Mouse (Mus musculus) heart, postnatal 10 days (tissue): ENCODE results near the gene Dcp1b. TPM values are rescaled to one million over a fixed set of nuclear protein-coding genes. Genes with fewer than 3 reads are reported as not detected.
"Not testable (repeated sequence)": the region's sequence is repeated elsewhere in the genome, so short reads cannot be mapped to it uniquely, and the experiment has no call there.

Experiments
- DNase-seq, 2 experiments: peaks; one replicate each; pipeline ENCODE4 v3.0.0; 2021
- intact Hi-C: fragments of 180-260 bp; cut with DNase I; formaldehyde crosslinking; loops from one replicate; pipeline ENCODE4 v1.15.1; 2025
- total RNA-seq, 2 experiments: library from RNA; stranded (reverse); gene quantifications; 2 replicates each; pipeline ENCODE4 v1.2.3; 2021

Dcp1b gene
- total RNA-seq, 2 experiments from 2014 or later: 4.2 to 5.3 TPM

DNA sequence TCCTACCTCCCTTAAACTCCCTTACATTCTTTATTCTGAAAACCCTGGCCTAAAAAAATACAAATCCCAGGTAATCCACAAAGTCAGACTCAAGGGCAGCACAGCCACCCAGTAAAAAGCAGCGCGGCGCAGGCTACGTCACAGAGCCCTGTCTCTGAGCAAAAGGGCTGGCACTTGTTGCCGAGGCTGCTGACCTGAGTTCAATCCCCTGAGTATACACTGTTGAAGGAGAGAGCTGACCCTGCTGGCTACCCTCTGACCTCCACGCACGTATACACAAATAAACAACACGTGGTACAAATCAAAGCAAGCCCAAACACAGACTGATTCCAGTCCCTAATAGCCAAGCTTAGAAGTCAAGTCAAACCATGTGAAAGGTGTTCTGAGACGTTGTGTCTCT, 19.1 kb downstream of the Dcp1b start:
- intact Hi-C loops: loop anchor here (5.0 kb wide), 1 partner anchor 82 kb away; no protein-coding TSS in a partner anchor
- no peak for DNase-seq

DNA sequence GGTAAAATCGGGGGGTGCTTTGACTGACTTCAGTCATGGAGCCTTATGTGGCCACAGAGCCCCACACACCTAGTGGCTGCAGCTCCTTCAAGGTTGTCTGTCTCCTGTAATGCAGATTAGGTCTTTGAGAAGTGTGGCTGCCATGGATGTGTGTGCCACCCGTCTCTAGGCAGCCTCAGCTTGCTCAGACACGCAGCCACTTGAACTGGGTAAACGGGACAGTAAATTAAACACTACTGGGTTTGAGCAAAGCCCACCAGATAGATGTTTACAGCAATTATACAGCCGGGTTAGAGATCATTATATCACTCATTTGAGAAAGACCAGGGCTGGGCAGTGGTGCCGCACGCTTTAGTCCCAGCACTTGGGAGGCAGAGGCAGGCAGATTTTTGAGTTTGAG, 19.5 kb downstream of the Dcp1b start:
- intact Hi-C loops: loop anchor here (5.0 kb wide), 1 partner anchor 82 kb away; no protein-coding TSS in a partner anchor
- DNase-seq: no peak

DNA sequence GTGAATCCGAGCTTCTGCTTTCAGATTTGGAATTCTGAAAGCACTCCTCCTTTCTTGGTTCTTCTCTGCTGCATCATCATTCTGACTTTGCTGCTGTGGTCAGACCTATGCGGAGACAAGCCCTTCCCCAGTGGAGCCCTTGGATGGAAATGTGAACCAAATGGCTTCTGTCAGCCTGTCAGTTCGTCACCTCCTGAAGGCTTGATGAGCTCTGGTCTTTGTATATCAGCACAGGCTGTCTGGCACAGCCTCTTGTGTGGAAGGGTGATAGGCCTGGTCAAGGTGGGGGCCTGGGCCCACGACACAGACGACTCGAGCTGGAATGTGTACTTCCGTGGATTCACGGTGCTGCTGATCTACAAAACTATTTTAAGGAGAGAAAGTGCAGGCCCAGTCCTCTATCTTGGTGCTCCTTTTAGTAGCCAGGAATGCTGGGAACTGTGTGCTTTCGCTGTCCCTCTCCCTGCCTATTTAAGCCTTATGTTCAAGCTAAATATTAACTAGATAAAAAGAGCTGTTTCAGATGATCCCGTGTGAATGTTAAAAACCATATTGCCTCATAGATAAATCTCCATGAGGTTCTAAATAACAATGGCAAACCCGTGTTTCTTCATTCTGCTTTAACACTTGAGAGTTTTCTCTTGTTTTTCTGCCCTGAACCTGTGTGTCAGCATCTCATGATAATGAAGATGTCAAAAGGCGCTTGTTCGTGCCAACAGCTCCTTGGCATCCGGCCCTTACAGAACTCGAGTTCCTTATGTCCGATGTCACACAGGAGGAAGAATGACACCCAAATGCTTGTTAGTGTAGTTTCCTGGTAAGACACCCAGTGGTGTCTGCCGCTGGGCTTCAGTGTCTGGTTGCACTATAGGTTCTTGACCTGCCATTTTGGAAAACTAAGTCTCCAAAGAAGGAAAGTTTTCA, 21.6 kb downstream of the Dcp1b start, which contains the start of gene Cacna1c:
Gene Cacna1c, minus strand, starts transcription at position 37 of the 924 bp plus-strand sequence.
- peak; percentile 84 to 89 for DNase-seq
- intact Hi-C loops: loop anchor here (5.0 kb wide), 1 partner anchor 64 kb away; no protein-coding TSS in a partner anchor

DNA sequence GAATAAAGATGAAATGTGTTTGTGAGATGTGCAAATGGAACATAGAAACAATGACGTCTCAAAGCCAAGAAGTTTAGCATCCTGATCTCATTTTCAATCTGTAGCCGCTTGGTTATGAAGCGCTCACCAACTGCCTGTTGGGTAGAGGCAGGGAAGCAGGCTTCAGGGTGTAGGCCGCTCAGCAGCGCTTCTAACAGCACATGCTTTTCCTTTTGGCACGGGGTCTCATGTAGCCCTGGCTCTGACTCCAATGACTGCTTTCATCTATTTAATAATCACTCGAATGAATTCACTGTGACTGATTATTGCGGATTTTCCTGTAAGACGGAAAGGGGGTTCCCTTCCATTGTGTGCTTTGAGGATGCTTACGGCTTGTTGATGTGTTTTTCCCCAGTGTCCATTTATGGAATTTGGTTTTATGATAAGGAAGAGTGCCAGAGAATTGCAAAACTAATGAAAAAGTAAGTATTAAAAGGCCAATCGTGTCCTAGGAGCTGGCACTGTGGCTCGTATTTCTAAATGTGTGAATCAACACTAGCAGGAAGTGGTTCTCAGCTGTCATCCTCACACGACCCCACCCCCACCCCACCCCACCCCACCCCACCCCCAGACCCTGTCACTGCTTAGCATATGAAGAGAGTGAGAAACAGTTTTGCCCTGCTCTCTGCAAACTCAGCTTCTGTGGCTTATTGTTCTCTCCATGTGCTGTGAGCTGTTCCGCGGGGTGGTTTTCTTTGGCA, 23.7 kb downstream of the Dcp1b start:
- intact Hi-C loops: loop anchor here (5.0 kb wide), 1 partner anchor 66 kb away; no protein-coding TSS in a partner anchor

DNA sequence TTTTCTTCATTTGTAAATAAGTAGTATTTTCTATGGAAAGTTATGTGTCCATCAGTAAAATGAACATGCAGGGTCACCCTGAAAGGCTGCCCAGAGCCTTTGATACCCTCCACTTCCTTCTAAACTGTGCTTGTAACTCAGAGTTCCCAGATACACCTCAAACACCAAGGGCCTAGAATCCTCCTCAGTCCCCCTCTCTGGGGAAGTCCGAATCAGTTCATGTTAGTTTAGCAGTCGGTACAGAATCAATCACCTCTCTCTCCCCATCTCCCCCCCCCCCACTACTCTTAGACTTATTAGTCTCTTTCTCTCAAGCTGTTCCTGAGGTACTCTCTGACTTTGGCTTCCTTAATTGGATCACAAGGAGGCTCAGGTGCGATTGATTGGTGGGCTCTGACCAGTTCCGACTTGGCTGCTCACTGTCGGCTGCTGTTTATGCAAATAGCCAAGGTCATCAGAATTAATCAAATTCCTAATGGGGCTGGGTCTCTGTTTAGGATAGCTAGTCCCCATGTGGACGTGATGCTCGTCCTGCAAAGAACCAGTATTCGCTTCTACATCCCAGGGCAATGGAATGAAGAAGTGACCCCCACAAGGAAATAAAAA, 24.3 kb downstream of the Dcp1b start:
- intact Hi-C loops: loop anchor here (5.0 kb wide), 1 partner anchor 67 kb away; no protein-coding TSS in a partner anchor
- no peak for DNase-seq

More for the DNA sequence above, 23.7 kb downstream of the Dcp1b start:
- no peak for DNase-seq

DNA sequence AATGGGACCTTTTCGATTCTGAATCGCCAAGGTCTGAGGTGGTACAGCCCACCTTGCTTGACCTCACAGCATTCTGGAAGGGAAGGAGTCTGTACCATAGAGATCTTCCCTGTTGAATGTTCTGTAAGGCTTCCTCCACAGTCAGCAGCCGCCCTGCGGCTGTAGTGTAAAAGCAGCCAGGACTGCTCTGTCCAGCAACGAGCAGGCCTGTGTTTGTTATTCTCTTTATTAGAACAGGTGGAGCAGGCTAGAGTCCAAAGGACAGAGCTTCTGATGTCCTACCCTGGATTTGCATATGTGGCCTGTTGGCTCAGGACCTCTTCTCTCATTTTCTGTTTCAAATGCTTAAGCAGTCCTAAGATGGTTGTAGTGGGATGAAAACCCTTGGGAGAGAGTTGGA, 25.3 kb downstream of the Dcp1b start:
- intact Hi-C loops: no loop called here
- DNase-seq: no peak

DNA sequence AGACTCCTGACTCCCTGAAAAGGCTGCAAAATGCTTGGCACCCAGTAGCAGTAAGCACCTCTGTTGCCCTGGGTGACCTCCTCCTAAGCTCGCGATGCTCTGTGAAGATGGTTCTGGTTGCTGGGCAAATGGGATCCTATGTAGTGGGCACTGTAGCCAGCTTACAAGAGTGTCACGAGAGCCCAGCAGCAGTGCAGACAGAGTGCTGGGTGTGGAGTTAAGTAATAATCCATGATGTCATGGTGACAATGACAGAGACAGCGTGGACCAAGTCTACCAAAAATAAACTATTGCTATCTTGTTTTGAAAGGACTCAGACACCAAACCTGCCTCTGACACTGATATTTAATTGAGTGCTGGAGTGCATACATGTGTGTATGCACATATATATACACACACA, 26.5 kb downstream of the Dcp1b start:
- no peak for DNase-seq
- intact Hi-C loops: no loop called here

DNA sequence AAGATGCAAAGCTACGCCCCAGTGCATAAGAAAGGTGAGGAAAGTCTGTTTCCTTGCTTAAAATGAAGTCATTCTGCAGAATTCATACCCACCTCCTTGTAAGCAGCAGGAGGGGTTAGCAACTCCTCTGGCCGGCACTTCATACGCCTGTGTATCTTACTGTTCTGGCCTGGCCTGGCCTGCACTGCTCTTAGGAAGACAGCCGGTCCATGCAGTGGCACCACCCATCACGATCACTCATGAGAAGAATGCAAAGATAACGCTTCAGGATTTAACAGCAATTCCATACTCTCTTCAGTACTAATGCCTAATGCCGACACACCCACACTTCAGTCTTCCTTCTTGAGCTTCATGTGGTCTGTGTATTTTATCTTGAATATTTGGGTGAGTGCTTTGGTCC, 29.2 kb downstream of the Dcp1b start:
- no peak for DNase-seq

DNA sequence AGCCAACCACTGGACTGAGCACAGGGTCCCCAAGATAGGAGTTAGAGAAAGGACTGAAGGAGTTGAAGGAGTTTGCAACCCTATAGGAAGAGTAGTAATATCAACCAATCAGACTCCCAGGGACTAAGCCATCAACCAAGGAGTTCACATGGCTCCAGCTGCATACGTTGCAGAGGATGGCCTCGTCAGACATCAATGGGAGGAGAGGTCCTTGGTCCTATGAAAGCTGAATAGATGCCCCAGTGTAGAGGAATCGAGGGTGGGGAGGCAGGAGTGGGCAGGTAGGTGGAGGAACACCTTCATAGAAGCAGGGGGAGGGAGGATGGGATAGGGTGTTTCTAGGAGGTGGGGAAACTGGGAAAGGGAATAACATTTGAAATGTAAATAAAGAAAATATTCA, 29.9 kb downstream of the Dcp1b start:
- no peak for DNase-seq
- intact Hi-C loops: no loop called here

More for the DNA sequence above, 29.2 kb downstream of the Dcp1b start:
- intact Hi-C loops: no loop called here

DNA sequence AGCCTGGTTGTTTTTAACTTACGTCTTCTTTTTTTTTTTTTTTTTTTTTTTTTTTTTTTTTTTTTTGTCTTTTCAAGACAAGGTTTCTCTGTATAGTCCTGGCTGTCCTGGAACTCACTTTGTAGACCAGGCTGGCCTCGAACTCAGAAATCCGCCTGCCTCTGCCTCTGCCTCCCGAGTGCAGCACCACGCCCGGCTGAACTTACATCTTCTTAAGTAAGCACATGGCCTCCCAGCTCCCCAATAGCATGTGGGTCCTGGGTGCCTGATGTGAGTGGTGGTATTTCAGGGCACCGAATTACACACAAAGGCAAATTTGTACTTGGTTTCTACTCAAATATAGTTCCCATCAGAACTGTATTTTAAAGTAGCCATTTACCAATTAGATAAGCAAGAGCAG, 31.0 kb downstream of the Dcp1b start:
- intact Hi-C loops, DNase-seq: not testable (repeated sequence)

DNA sequence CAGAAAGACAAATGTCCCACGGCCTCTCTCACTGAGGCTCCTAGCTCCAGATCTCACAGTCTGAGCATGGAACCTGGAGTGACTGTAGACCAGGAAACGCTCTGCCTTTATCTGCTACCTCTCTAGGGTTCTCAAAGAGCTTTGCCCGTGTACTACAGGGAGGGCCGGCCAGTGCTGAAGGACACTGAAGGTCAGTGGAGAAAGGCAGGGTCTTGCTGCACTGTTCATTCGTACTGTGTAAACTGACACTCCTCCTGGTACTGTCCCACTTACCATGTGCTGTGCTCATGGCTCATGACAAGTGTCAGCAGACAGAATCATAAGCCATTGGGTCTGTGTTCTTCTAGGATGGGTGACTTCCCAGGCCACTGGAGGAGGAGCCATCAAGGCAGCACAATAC, 38.3 kb downstream of the Dcp1b start:
- DNase-seq: no peak
- intact Hi-C loops: no loop called here

DNA sequence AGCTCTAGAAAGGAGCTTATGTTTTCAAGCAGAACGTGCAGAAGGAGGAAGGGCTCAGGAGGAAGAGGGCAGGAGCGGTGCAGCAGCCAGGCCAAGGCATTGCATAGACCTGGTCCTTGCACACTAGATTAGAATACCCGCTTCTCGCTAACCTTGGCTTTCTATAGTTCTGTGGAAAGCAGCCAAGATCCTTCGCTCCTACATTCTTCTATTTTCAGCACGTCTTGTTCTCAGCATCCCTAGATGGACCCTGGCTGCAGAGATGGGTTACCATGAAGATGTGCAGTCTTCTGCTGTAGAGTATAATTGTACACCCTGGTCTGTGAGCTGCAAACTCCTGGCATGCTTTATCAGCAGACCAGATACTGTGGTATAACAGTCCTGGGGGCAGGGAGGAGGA, 39.1 kb downstream of the Dcp1b start:
- no peak for DNase-seq
- intact Hi-C loops: no loop called here

DNA sequence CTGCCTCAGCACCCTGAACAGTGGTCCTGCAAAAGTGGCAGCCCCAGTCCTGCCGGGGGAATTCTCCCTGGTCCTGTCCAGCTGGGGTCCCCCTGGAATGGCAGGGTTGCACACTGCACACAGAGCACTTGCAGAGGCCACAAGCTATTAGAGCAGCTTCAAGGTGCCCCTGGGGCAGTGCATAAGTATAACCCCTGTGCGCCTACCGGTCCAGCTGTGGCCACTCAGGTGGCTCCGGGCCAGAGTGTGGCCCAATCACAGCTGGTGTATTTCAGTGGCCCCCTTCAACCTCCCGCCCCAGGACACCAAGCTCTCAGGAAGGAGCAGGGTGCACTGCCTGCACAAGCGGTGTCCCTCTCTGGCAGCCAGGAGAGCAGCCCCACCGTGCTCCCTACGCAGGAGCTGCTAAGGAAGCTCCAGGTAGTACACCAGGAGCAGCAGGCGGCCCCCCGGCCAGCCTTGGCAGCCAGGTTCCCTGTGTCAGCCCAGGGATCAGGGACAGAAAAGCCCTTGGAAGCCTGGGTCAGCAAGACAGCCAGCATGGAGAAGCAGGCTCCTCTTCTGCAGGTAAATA, 40.1 kb downstream of the Dcp1b start:
- intact Hi-C loops: no loop called here
- no peak for DNase-seq

DNA sequence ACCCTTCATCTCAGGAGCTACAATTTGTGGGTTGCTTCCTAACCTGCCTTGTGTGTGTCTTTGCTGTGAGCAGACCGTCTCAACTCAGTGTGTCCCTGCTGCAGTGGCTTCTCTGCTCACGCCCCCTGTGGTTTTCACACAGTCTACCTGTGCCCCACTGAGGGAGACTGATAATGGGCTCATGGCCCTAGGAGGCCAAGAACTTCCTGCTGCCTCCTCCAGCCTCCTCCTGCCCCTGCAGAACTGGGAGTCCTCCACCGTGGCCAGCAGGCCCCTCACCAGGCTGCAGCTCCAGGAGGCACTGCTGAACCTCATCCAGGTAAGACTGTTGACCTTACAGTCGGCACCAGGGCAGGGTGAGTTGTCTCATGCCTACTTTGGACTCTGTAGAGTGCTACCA, 42.6 kb downstream of the Dcp1b start:
- intact Hi-C loops: no loop called here

DNA sequence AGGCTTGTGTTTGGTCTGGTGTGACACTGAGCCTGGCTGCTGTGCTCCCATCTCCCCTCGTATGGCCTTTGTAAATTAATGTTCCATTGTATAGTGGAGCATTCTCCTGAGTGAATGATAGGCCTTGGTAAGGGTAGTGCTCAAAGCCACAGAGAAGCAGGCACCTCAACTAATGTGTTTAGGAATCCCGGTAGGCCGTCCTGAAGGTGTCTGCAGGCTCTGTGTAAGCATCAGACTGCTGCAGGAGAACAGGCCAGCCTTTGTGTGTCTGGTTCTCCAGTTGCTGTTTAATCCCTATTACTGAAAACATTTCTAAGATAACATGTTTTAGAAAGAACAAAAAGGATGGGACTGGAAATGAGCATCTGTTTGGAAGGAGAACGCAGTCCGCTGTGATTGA, 43.5 kb downstream of the Dcp1b start:
- intact Hi-C loops: no loop called here

More for the DNA sequence above, 42.6 kb downstream of the Dcp1b start:
- no peak for DNase-seq

DNA sequence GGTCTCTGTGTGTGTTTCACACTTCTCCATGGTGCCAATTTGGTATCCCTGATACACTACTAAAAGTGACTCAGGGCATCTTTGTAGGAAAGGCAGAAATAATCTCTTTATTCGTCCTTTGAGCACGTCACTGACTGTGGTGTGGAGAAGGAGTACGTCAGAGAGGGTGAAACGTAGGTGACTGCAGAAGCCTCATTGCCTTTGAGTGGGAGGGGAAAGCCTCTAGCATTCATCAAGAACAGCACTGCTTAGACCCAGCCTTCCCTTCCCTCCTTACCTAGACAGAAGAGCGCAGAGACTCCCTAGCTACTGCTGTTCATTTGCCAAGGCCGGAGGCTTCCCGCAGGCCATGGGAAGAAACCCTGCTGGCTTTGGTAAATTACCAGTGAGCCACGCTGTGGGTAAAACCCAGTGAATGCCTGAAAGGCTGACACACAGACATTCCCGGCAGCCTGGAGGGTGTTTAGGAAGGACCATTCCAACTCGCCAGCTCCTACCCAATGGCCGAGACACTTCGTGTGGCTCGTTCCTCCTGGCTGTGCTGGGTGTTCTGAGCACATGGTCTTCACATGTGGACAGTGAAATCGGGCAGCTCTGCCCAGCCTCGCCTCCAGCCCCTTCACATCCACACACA, 44.3 kb downstream of the Dcp1b start:
- no peak for DNase-seq
- intact Hi-C loops: no loop called here

More for the DNA sequence above, 43.5 kb downstream of the Dcp1b start:
- DNase-seq: no peak

DNA sequence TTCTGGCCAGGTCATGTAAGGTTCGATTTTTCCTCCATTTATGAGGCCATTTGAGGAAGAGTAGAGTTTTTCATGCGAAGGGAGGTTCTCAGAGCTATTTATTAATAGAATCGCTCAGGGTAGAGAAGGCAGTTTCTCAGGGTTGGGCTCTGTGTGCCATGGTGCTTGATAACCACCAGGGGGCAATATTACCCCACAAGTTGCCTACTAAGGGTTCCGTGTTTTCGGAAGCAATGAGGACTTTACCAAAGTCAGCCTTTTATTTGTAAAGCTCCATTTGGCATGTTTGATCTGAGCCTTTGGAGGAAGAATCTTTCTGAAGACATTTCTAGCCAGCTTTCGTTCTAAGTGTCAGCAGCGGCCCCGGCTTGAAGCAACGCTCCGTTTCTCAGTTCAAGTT, 45.2 kb downstream of the Dcp1b start:
- DNase-seq: peak; percentile 59 to 79
- intact Hi-C loops: loop anchor here (1.0 kb wide), 3 partner anchors 128 to 224 kb away; no protein-coding TSS in a partner anchor

DNA sequence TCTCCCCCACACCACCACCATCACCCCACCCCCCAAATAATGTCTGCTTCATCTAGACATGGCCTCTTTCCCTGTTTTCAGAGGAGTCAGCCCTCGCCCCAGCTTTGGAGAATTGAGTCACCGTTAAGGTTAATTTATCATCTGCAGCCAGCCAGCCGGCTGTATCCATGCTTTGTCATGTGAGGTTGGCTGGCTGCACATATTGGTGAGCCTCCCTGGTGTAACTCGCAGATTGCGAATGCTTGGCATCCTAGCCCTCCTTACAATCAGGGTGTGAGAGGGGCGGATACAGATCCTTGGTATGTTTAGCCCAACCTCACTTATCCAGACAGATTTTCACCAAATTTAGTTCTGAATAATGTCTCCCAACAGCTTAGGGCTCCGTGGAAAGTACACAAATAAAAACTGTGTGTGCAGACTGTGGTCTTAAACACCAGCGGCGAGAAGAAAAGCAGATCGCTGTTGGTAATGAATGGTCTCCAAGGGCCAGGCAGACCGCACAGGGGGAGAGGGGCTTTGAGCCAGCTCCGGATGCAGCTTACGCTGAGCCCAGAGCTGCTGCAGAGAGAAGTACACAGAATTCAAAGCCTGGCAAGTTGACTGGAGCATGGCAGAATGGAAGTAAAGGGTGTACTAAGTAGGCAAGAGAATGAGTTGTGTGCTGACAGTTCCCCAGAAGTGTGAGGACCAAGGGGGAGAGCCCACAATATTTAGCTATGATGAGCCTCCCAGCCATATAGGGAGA, 49.6 kb downstream of the Dcp1b start:
- DNase-seq: no peak
- intact Hi-C loops: no loop called here

DNA sequence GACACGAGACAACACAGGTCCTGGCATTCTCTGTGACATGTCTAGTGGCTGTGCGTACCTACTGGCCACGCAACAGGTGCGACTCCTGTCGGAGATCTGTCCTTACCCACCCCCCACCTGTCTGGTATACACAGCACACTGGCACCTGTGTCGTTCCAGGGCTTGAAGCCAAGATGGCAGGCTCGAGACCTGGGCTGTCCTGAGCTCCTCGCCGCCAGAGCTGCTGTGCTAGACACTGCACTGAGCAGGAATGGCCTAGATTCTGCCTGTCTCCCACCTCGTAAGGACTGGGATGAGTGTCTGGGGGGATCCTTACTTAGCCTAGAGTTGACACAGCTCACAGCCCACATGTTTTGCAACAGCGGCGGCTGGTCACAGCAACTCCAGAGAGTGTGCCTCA, 50.2 kb downstream of the Dcp1b start:
- no peak for DNase-seq
- intact Hi-C loops: no loop called here
